Mouse (Mus musculus) stomach, postnatal 0 days (tissue): ENCODE measurements around the gene Nsmce3.

Experiments used
- CTCF ChIP-seq: IDR thresholded peaks from 2 replicates; pipeline ENCODE4 v1.5.1; 2016; ENCODE audit warnings: antibody characterized with exemption, low read depth, mild to moderate bottlenecking, moderate library complexity
- EP300 ChIP-seq: optimal IDR thresholded peaks from 2 replicates; pipeline ENCODE3; 2016; ENCODE audit warnings: antibody characterized with exemption

GRCm38 (mm10) chr7:64846061-64846460 is 26.7 kb downstream of the Nsmce3 start:
- TF ChIP-seq EP300 = no peak
- TF ChIP-seq CTCF = no peak
